Mouse (Mus musculus) liver, embryonic 14.5 days (tissue): ENCODE results near the gene Lamtor4.

Source experiments
- CTCF ChIP-seq: IDR thresholded peaks from 2 replicates; pipeline ENCODE4 v1.5.1; 2016; ENCODE audit warnings: antibody characterized with exemption, low read depth, control low read depth
- EP300 ChIP-seq: IDR thresholded peaks from 2 replicates; pipeline ENCODE4 v1.6.1; 2016; ENCODE audit warnings: antibody characterized with exemption, low read depth

GRCm38 (mm10) chr5:138253061-138253460 is 2.2 kb upstream of the Lamtor4 start:
- 0 out of 2 replicates have a peak, but pooled peaks have one; percentile 24 for TF ChIP-seq CTCF
- TF ChIP-seq EP300, result no peak
